Mouse (Mus musculus): ENCODE measurements around the gene Gm17019. TPM values are rescaled to one million over a fixed set of nuclear protein-coding genes. Genes with fewer than 3 reads are reported as not detected.

Gene Gm17019
- polyA plus RNA-seq (2012) = not detected in 2 replicates

DNA sequence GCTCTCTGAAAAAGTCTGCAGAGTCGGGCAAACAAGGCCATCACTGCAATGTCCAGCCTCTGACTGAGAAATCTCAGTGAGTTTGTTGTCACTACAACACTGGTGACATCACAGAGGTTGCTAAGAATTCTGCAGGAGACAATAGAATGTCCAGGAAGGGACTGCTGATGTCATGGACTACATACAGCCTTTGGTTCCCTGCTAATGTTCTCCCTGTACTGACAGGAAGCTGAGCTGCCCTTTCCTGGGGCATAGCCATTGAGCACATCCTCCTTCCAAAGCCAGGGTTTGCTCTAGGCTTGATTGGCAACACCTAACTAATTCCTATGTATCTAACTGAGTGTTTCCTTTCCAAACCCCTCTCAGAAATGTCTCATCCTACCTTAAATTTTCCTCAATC, at the start of gene Gm17019:
Gene Gm17019 (minus strand): TSS at position 101 of the 400 bp plus-strand sequence.

Other genes with a start within 250 kb of the Gm17019 start
- not detected in 2 replicates for gene Gm9758, start 118.1 kb downstream of the Gm17019 start, polyA plus RNA-seq (2012)
- gene Speer4e, start 94.6 kb downstream of the Gm17019 start, polyA plus RNA-seq (2012) = not detected in 2 replicates
- not detected in 2 replicates for gene Gm10354, start 54.1 kb downstream of the Gm17019 start, polyA plus RNA-seq (2012)

Data from megakaryocyte-erythroid progenitor cell, adult 5 weeks (primary cell).